Mouse (Mus musculus): ENCODE measurements around the gene Brap. TPM values are rescaled to one million over a fixed set of nuclear protein-coding genes. Genes with fewer than 3 reads are reported as not detected.
A peak's percentile ranks its signal among the peaks of the same experiment; 100 is the strongest.

Gene Brap
- polyA plus RNA-seq, 1 experiment from 2014 or later: 39.2 TPM

- no peak for ATAC-seq (replicated peaks; ENCODE audit: low FRiP score, low read depth)
- no peak overlapping the region for H3K4me3 ChIP-seq (replicated peaks; ENCODE audit: low read depth, low read length)
- H3K9ac ChIP-seq (ENCODE audit: low read depth, low read length): 0 out of 2 replicates have a peak overlapping the region, but pooled peaks have one; percentile 23
- no peaks in the 10 kb centered on the region for H3K27me3 ChIP-seq (ENCODE audit: insufficient read depth, low read length)
- TF ChIP-seq CTCF (IDR thresholded peaks at IDR 0.05; ENCODE audit: low read depth): no peak
- peak overlapping the region; percentile 34; the same call in 1 of the 2 replicates for H3K4me2 ChIP-seq (ENCODE audit: low read length)
- no peak for DNase-seq (ENCODE audit: low spot score)
- no peaks in the 10 kb centered on the region for H3K36me3 ChIP-seq (ENCODE audit: insufficient read depth, low read length)
- H3K4me1 ChIP-seq (replicated peaks; ENCODE audit: insufficient read depth, low read length): peaks cover 4% of the 10 kb centered on the region; the same call in 1 of the 2 replicates
- 17% methylated on average over 11 of the region's 11 CpGs for WGBS
- no peak overlapping the region for H3K27ac ChIP-seq
- H3K9me3 ChIP-seq (replicated peaks; ENCODE audit: low read length): no peaks in the 10 kb centered on the region
Measured at GRCm38 (mm10) chr5:121700496-121700895, 40.1 kb downstream of the Brap start.

- Histone ChIP-seq H3K4me2 (ENCODE audit: low read length) (no peak overlapping the region), H3K9ac (ENCODE audit: low read depth, low read length) (no peak overlapping the region), H3K27ac (no peak overlapping the region), H3K9me3 (replicated peaks; ENCODE audit: low read length) (no peaks in the 10 kb centered on the region), H3K4me1 (replicated peaks; ENCODE audit: insufficient read depth, low read length) (peaks cover 4% of the 10 kb centered on the region; the same call in 1 of the 2 replicates), H3K27me3 (ENCODE audit: insufficient read depth, low read length) (no peaks in the 10 kb centered on the region), H3K4me3 (replicated peaks; ENCODE audit: low read depth, low read length) (no peak overlapping the region), H3K36me3 (ENCODE audit: insufficient read depth, low read length) (no peaks in the 10 kb centered on the region)
- no peak for DNase-seq (ENCODE audit: low spot score)
- 61% methylated on average over 8 of the region's 8 CpGs for WGBS
- no peak for ATAC-seq (replicated peaks; ENCODE audit: low FRiP score, low read depth)
- no peak for TF ChIP-seq CTCF (IDR thresholded peaks at IDR 0.05; ENCODE audit: low read depth)
Measured at GRCm38 (mm10) chr5:121701111-121701769, 40.9 kb downstream of the Brap start.

- Histone ChIP-seq H3K4me1 (replicated peaks; ENCODE audit: insufficient read depth, low read length) (peaks cover 4% of the 10 kb centered on the region; the same call in 1 of the 2 replicates), H3K36me3 (ENCODE audit: insufficient read depth, low read length) (no peaks in the 10 kb centered on the region), H3K27ac (no peak overlapping the region), H3K4me2 (ENCODE audit: low read length) (no peak overlapping the region), H3K9me3 (replicated peaks; ENCODE audit: low read length) (no peaks in the 10 kb centered on the region), H3K27me3 (ENCODE audit: insufficient read depth, low read length) (no peaks in the 10 kb centered on the region), H3K4me3 (replicated peaks; ENCODE audit: low read depth, low read length) (no peak overlapping the region), H3K9ac (ENCODE audit: low read depth, low read length) (no peak overlapping the region)
- WGBS: 42% methylated on average over 1 of the region's 1 CpGs
- TF ChIP-seq CTCF (IDR thresholded peaks at IDR 0.05; ENCODE audit: low read depth): no peak
- ATAC-seq (replicated peaks; ENCODE audit: low FRiP score, low read depth) (no peak), DNase-seq (ENCODE audit: low spot score) (no peak)
Measured at GRCm38 (mm10) chr5:121703341-121703740, 43.0 kb downstream of the Brap start.

- H3K4me3 ChIP-seq (replicated peaks; ENCODE audit: low read depth, low read length): no peak overlapping the region
- H3K27ac ChIP-seq: no peak overlapping the region
- no peak for ATAC-seq (replicated peaks; ENCODE audit: low FRiP score, low read depth)
- no peaks in the 10 kb centered on the region for H3K27me3 ChIP-seq (ENCODE audit: insufficient read depth, low read length)
- H3K36me3 ChIP-seq (ENCODE audit: insufficient read depth, low read length): no peaks in the 10 kb centered on the region
- no peak overlapping the region for H3K9ac ChIP-seq (ENCODE audit: low read depth, low read length)
- peak overlapping the region; percentile 46 for H3K4me2 ChIP-seq (ENCODE audit: low read length)
- no peaks in the 10 kb centered on the region for H3K9me3 ChIP-seq (replicated peaks; ENCODE audit: low read length)
- 11% methylated on average over 20 of the region's 20 CpGs for WGBS
- no peak for DNase-seq (ENCODE audit: low spot score)
- no peak for TF ChIP-seq CTCF (IDR thresholded peaks at IDR 0.05; ENCODE audit: low read depth)
- H3K4me1 ChIP-seq (replicated peaks; ENCODE audit: insufficient read depth, low read length): peaks cover 4% of the 10 kb centered on the region; the same call in 1 of the 2 replicates
Measured at GRCm38 (mm10) chr5:121704512-121705248, 44.3 kb downstream of the Brap start.

- Histone ChIP-seq H3K9ac (ENCODE audit: low read depth, low read length) (no peak overlapping the region), H3K27ac (peak overlapping the region; percentile 98), H3K27me3 (ENCODE audit: insufficient read depth, low read length) (no peaks in the 10 kb centered on the region), H3K4me1 (replicated peaks; ENCODE audit: insufficient read depth, low read length) (peaks cover 4% of the 10 kb centered on the region), H3K9me3 (replicated peaks; ENCODE audit: low read length) (no peaks in the 10 kb centered on the region), H3K4me2 (ENCODE audit: low read length) (peak overlapping the region; percentile 83), H3K36me3 (ENCODE audit: insufficient read depth, low read length) (no peaks in the 10 kb centered on the region), H3K4me3 (replicated peaks; ENCODE audit: low read depth, low read length) (peak overlapping the region; percentile 99; the same call in 1 of the 2 replicates)
- DNase-seq (ENCODE audit: low spot score) (no peak), ATAC-seq (replicated peaks; ENCODE audit: low FRiP score, low read depth) (no peak)
- WGBS: 37% methylated on average over 2 of the region's 2 CpGs
- no peak for TF ChIP-seq CTCF (IDR thresholded peaks at IDR 0.05; ENCODE audit: low read depth)
Measured at GRCm38 (mm10) chr5:121710402-121710801, 50.0 kb downstream of the Brap start.

- TF ChIP-seq CTCF (IDR thresholded peaks at IDR 0.05; ENCODE audit: low read depth): no peak
- Histone ChIP-seq H3K27me3 (ENCODE audit: insufficient read depth, low read length) (no peaks in the 10 kb centered on the region), H3K36me3 (ENCODE audit: insufficient read depth, low read length) (no peaks in the 10 kb centered on the region), H3K27ac (peak overlapping the region; percentile 98), H3K4me3 (replicated peaks; ENCODE audit: low read depth, low read length) (peak overlapping the region; percentile 99), H3K4me1 (replicated peaks; ENCODE audit: insufficient read depth, low read length) (peaks cover 7% of the 10 kb centered on the region), H3K9me3 (replicated peaks; ENCODE audit: low read length) (no peaks in the 10 kb centered on the region), H3K4me2 (ENCODE audit: low read length) (peak overlapping the region; percentile 83), H3K9ac (ENCODE audit: low read depth, low read length) (peak overlapping the region; percentile 99)
- DNase-seq (ENCODE audit: low spot score) (peak; percentile 44), ATAC-seq (replicated peaks; ENCODE audit: low FRiP score, low read depth) (no peak; the same call in 1 of the 2 replicates)
- under 1% methylated on average over 12 of the region's 12 CpGs for WGBS
Measured at GRCm38 (mm10) chr5:121710851-121711173, 50.4 kb downstream of the Brap start.

Data from kidney, postnatal 0 days (tissue).